Mouse (Mus musculus) MEL (cell line): Measurements from ENCODE around the gene Ppargc1a.

ENCODE experiments used
- BHLHE40 ChIP-seq: IDR thresholded peaks from 2 replicates; pipeline ENCODE4 v1.6.1; 2012; ENCODE audit warnings: low read depth, mild to moderate bottlenecking, inconsistent platforms, low read length, improper control_type of control experiment, borderline replicate concordance
- CTCF ChIP-seq, 3 experiments: IDR thresholded peaks in 2 of 3; conservative IDR thresholded peaks in 1 of 3; 2 replicates each; pipeline ENCODE4 v1.5.1; 2011 to 2012; ENCODE audit warnings: low read length in 3 of 3, low read depth in 2 of 3, mild to moderate bottlenecking in 2 of 3, improper control_type of control experiment in 1 of 3, inconsistent platforms in 1 of 3, mixed read lengths in 1 of 3, moderate library complexity in 1 of 3; ENCODE audit not compliant: control insufficient read depth in 1 of 3, insufficient read depth in 1 of 3, poor library complexity in 1 of 3, severe bottlenecking in 1 of 3
- EP300 ChIP-seq, 2 experiments: IDR thresholded peaks; 2 replicates each; pipeline ENCODE4 v1.6.1; 2011; ENCODE audit warnings: improper control_type of control experiment in 2 of 2, low read length in 2 of 2, low read depth in 1 of 2, mild to moderate bottlenecking in 1 of 2
- GABPA ChIP-seq: IDR thresholded peaks from 2 replicates; pipeline ENCODE4 v1.6.1; 2012; ENCODE audit warnings: low read depth, mild to moderate bottlenecking, inconsistent platforms, low read length, improper control_type of control experiment, moderate library complexity
- GATA1 ChIP-seq: IDR thresholded peaks from 2 replicates; pipeline ENCODE4 v1.6.1; 2011; ENCODE audit warnings: low read depth, low read length, improper control_type of control experiment
- HCFC1 ChIP-seq: IDR thresholded peaks from 2 replicates; pipeline ENCODE4 v1.6.1; 2012; ENCODE audit warnings: low read depth, mild to moderate bottlenecking, inconsistent platforms, low read length, improper control_type of control experiment, moderate library complexity
- JUND ChIP-seq: IDR thresholded peaks from 2 replicates; pipeline ENCODE4 v1.6.1; 2011; ENCODE audit warnings: low read depth, mild to moderate bottlenecking, improper control_type of control experiment, low read length
- MXI1 ChIP-seq: IDR thresholded peaks from 2 replicates; pipeline ENCODE4 v1.6.1; 2011; ENCODE audit warnings: mild to moderate bottlenecking, low read depth, low read length, improper control_type of control experiment
- TBP ChIP-seq: IDR thresholded peaks from 2 replicates; pipeline ENCODE4 v1.8.0; 2011; ENCODE audit warnings: low read depth, low read length, improper control_type of control experiment
- ZC3H11A ChIP-seq: IDR thresholded peaks from 2 replicates; pipeline ENCODE4 v1.6.1; 2012; ENCODE audit warnings: low read depth, mild to moderate bottlenecking, inconsistent platforms, low read length, improper control_type of control experiment
- ZKSCAN1 ChIP-seq: IDR thresholded peaks from 2 replicates; pipeline ENCODE4 v1.6.1; 2012; ENCODE audit warnings: low read depth, mild to moderate bottlenecking, inconsistent platforms, low read length, improper control_type of control experiment, moderate library complexity

DNA sequence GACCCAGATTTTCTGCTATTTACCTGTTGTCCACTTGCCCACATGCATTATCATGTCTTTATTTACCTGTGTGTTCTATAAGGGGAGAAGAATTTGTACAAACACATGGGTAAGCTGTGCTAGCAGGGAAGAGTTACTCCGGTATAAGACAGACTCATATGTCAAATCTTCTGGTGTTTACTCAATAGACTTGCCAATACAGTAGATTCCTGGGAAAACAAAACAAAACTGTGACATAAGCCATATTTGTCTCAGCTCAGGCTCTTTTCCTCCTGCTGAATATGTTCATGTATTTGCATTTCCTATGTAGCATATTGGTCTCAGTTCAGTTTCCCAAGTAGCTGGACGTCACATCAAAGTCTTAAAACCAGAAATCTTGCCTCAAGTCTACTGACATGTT, 135.0 kb downstream of the Ppargc1a start:
- no peak for TF ChIP-seq CTCF (IDR thresholded peaks at IDR 0.05 in 2 of 3, conservative IDR thresholded peaks at IDR 0.05 in 1 of 3; ENCODE audit: control insufficient read depth in 1 of 3, insufficient read depth in 1 of 3, low read depth in 2 of 3, low read length in 3 of 3, poor library complexity in 1 of 3, severe bottlenecking in 1 of 3)
- TF ChIP-seq ZC3H11A: no peak
- TF ChIP-seq JUND: no peak
- TF ChIP-seq ZKSCAN1: no peak
- TF ChIP-seq HCFC1: no peak
- TF ChIP-seq GABPA: no peak
- TF ChIP-seq EP300 (IDR thresholded peaks at IDR 0.05; ENCODE audit: low read depth in 1 of 2, low read length in 2 of 2): no peak
- no peak for TF ChIP-seq MXI1
- TF ChIP-seq GATA1: no peak
- TF ChIP-seq TBP: no peak
- no peak for TF ChIP-seq BHLHE40
